Mouse (Mus musculus) kidney, embryonic 15.5 days (tissue): ENCODE data around the gene Rplp2. TPM values are rescaled to one million over a fixed set of nuclear protein-coding genes. Genes with fewer than 3 reads are reported as not detected.
A peak's percentile ranks its signal among the peaks of the same experiment; 100 is the strongest.

Experiments
- ATAC-seq: fragments of 200-750 bp; cut with Nextera tagmentation; replicated peaks from 2 replicates; pipeline ENCODE4 v1.8.0; 2017; ENCODE audit warnings: moderate TSS enrichment; ENCODE audit not compliant: low FRiP score
- H3K27ac ChIP-seq: fragments of 300-500 bp; sonication (generic); 2 replicates; pipeline ENCODE4 v1.5.1; 2015; ENCODE audit warnings: mild to moderate bottlenecking, inconsistent platforms
- H3K27me3 ChIP-seq: fragments of 300-500 bp; sonication (generic); 2 replicates; pipeline ENCODE4 v1.6.1; 2015; ENCODE audit warnings: inconsistent platforms
- H3K36me3 ChIP-seq: fragments of 300-500 bp; sonication (generic); 2 replicates; pipeline ENCODE4 v1.6.1; 2015; ENCODE audit warnings: inconsistent platforms
- H3K4me1 ChIP-seq: fragments of 300-500 bp; sonication (generic); 2 replicates; pipeline ENCODE4 v1.6.1; 2015; ENCODE audit warnings: inconsistent platforms
- H3K4me2 ChIP-seq: fragments of 300-500 bp; sonication (generic); 2 replicates; pipeline ENCODE4 v1.6.1; 2015; ENCODE audit warnings: moderate library complexity, mild to moderate bottlenecking, inconsistent platforms
- H3K4me3 ChIP-seq: fragments of 300-500 bp; sonication (generic); replicated peaks from 2 replicates; pipeline ENCODE4 v1.5.1; 2015; ENCODE audit warnings: mild to moderate bottlenecking, inconsistent platforms
- H3K9ac ChIP-seq: fragments of 300-500 bp; sonication (generic); 2 replicates; pipeline ENCODE4 v1.6.1; 2015; ENCODE audit warnings: mild to moderate bottlenecking, inconsistent platforms
- H3K9me3 ChIP-seq: fragments of 300-500 bp; sonication (generic); replicated peaks from 2 replicates; pipeline ENCODE4 v1.6.1; 2016; ENCODE audit warnings: inconsistent platforms
- WGBS: fragments of 180-500 bp; shearing (Covaris S2); methylation state at CpG from one replicate; pipeline ENCODE4 v1.1.7; 2015; ENCODE audit warnings: mixed read lengths; 5-methylcytosine and 5-hydroxymethylcytosine counted together
- polyA plus RNA-seq: library from polyadenylated mRNA; unstranded; fragments of >200 nt; fragmentation: Nextera tagmentation; extraction: Ambion mirVana; gene quantifications from 2 replicates; pipeline ENCODE4 v1.2.1, GENCODE M21; 2015

Rplp2 gene
- polyA plus RNA-seq, 1 experiment from 2014 or later, result 1,339 TPM

DNA sequence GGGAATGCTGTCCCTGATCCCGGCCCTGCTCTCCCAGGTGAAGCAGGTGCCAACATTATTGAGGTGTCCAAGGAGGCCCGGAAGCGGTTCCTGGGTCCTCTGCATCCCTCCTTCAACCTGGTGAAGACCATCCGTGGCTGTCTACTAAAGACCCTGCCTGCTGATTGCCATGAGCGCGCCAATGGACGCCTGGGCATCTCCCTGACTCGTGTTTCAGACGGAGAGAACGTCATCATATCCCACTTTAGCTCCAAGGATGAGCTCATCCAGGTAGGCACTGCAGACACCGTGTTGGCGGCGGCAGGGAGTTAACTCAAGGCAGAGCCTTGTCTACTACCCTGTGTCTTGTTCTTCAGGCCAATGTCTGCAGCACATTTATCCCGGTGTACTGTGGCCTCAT, 10.1 kb downstream of the Rplp2 start:
- peaks cover 21% of the 10 kb centered on the region for H3K27me3 ChIP-seq
- no peak overlapping the region for H3K4me2 ChIP-seq
- no peak overlapping the region for H3K27ac ChIP-seq
- ATAC-seq, result no peak
- H3K36me3 ChIP-seq, result peaks cover 20% of the 10 kb centered on the region
- WGBS, result 94% methylated on average over 14 of the region's 14 CpGs
- H3K9me3 ChIP-seq, result no peaks in the 10 kb centered on the region
- no peak overlapping the region for H3K4me3 ChIP-seq
- H3K4me1 ChIP-seq, result peaks cover 58% of the 10 kb centered on the region
- H3K9ac ChIP-seq, result no peak overlapping the region

DNA sequence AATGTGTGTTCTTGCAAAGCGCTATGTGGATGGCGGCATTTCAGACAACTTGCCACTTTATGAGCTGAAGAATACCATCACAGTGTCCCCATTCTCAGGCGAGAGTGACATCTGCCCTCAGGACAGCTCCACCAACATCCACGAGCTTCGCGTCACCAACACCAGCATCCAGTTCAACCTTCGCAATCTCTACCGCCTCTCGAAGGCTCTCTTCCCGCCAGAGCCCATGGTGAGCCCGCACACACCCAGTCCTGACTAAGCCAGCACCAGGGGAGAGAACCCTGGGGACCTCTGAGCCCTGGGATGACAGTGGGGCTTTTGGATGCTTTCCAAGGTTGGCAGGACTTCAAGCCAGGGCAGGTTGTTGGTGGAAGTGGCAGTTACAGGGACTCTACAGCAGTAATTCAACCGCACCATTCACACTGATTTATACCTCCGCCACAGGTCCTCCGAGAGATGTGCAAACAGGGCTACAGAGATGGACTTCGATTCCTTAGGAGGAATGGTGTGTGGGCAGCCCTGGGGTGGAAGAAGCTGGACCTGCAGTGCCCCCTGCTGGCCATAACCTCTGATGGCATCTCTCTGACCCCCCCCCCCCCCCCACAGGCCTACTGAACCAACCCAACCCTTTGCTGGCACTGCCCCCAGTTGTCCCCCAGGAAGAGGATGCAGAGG, 11.0 kb downstream of the Rplp2 start:
- 76% methylated on average over 15 of the region's 15 CpGs for WGBS
- no peak overlapping the region for H3K4me2 ChIP-seq
- no peak overlapping the region for H3K9ac ChIP-seq
- H3K4me3 ChIP-seq, result no peak overlapping the region
- H3K27me3 ChIP-seq, result peaks cover 30% of the 10 kb centered on the region
- peaks cover 66% of the 10 kb centered on the region for H3K4me1 ChIP-seq
- ATAC-seq, result no peak
- no peaks in the 10 kb centered on the region for H3K9me3 ChIP-seq
- no peak overlapping the region for H3K27ac ChIP-seq
- peaks cover 17% of the 10 kb centered on the region for H3K36me3 ChIP-seq

DNA sequence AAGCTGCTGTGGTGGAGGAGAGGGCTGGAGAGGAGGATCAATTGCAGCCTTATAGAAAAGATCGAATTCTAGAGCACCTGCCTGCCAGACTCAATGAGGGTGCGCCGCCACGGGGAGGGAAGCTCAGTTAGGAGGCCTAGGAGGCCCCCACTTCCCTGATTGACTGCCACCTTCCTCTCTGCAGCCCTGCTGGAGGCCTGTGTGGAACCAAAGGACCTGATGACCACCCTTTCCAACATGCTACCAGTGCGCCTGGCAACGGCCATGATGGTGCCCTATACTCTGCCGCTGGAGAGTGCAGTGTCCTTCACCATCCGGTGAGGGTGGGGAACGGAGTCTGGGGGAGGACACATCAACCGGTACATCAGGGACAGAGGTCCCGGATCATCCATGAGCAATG, 11.5 kb downstream of the Rplp2 start:
- H3K4me1 ChIP-seq, result peaks cover 72% of the 10 kb centered on the region
- no peak overlapping the region for H3K27ac ChIP-seq
- WGBS, result 92% methylated on average over 11 of the region's 11 CpGs
- no peak for ATAC-seq
- H3K4me3 ChIP-seq, result no peak overlapping the region
- H3K4me2 ChIP-seq, result no peak overlapping the region
- peaks cover 35% of the 10 kb centered on the region for H3K27me3 ChIP-seq
- peaks cover 17% of the 10 kb centered on the region for H3K36me3 ChIP-seq
- H3K9me3 ChIP-seq, result no peaks in the 10 kb centered on the region
- H3K9ac ChIP-seq, result no peak overlapping the region

DNA sequence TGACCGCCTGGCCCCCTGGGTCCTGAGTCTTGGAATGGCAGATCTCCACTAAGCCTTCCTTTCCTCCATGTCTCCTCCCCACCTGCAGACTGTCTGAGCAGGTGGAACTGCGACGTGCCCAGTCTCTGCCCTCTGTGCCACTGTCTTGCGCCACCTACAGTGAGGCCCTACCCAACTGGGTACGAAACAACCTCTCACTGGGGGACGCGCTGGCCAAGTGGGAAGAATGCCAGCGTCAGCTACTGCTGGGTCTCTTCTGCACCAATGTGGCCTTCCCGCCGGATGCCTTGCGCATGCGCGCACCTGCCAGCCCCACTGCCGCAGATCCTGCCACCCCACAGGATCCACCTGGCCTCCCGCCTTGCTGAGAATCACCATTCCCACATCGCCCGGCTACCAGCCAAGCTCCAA, 12.1 kb downstream of the Rplp2 start:
- H3K27ac ChIP-seq, result no peak overlapping the region

DNA sequence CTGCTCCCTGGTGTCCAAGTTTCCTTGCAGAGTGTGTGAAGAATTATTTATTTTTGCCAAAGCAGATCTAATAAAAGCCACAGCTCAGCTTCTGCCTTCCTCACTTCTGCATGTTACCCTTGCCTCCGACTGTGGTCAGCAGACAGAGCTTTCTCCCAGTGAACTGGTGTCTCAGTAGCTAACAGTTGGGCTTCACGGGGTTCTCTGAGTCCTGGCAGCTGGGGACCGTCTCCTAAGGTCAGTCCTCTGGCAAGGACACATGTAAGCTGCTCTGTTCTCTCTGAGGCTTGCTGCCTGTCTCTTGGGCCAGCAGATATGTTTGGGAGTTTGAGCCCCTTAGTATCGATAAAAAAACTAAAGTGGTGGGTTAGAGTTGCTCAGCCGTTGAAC, 12.8 kb downstream of the Rplp2 start:
- WGBS, result 59% methylated on average over 5 of the region's 5 CpGs
- Histone ChIP-seq H3K27me3 (peaks cover 49% of the 10 kb centered on the region), H3K36me3 (peaks cover 17% of the 10 kb centered on the region), H3K4me2 (no peak overlapping the region), H3K4me1 (peaks cover 78% of the 10 kb centered on the region), H3K4me3 (no peak overlapping the region), H3K9me3 (no peaks in the 10 kb centered on the region), H3K9ac (no peak overlapping the region), H3K27ac (no peak overlapping the region)
- no peak for ATAC-seq

More for the DNA sequence above, 12.1 kb downstream of the Rplp2 start:
- Histone ChIP-seq H3K36me3 (peaks cover 17% of the 10 kb centered on the region), H3K4me2 (no peak overlapping the region), H3K4me3 (no peak overlapping the region), H3K4me1 (peaks cover 77% of the 10 kb centered on the region), H3K27me3 (peaks cover 42% of the 10 kb centered on the region), H3K9ac (no peak overlapping the region), H3K9me3 (no peaks in the 10 kb centered on the region)
- no peak for ATAC-seq
- 90% methylated on average over 17 of the region's 17 CpGs for WGBS

DNA sequence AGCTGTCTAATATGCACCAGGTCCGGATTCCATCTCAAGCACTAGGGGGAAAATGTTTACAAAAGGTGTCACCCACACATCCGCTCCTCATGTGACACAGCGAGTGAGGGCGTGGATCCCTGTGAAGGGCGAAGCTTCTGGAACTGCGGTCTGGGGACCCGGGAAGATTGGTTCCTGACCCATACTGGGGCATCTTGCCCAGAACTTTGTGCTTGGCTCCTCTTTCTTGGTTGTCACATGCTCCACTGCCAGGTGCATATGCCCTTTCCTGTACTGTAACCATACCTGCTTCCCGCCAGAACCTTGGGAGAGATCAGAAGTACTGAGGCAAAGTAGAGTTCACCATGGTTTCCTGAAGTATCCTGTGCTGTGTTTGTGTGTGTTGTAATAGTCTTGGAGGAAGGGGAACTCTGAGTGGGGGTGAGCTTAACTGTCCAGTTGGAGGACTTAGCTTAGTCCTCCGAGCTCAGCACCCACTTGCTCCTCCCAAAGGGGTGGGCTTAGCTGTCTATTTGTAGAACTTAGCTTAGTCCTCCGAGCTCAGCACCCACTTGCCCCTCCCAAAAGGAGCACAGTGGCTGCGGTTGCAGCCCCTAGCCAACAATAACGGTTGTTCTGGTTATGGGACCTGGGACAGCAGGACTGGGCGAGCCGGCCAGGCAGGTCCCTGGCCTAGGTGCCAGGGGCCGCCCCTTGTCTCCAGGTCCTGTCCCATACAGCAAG, 13.4 kb downstream of the Rplp2 start, which contains the start of gene Cracr2b:
Gene Cracr2b (plus strand): TSS at position 704 of the 723 bp plus-strand sequence.
- H3K4me3 ChIP-seq, result peak within 1 kb of the TSS; percentile 56
- WGBS, result 72% methylated on average over 15 of the region's 15 CpGs
- H3K9ac ChIP-seq, result peak within 1 kb of the TSS; percentile 46
- H3K36me3 ChIP-seq, result peaks cover 17% of the 10 kb centered on the region
- H3K9me3 ChIP-seq, result no peaks in the 10 kb centered on the region
- peak within 1 kb of the TSS; percentile 97 for H3K4me2 ChIP-seq
- peaks cover 80% of the 10 kb centered on the region for H3K4me1 ChIP-seq
- peaks cover 54% of the 10 kb centered on the region for H3K27me3 ChIP-seq
- no peak for ATAC-seq
- no peak within 1 kb of the TSS for H3K27ac ChIP-seq

DNA sequence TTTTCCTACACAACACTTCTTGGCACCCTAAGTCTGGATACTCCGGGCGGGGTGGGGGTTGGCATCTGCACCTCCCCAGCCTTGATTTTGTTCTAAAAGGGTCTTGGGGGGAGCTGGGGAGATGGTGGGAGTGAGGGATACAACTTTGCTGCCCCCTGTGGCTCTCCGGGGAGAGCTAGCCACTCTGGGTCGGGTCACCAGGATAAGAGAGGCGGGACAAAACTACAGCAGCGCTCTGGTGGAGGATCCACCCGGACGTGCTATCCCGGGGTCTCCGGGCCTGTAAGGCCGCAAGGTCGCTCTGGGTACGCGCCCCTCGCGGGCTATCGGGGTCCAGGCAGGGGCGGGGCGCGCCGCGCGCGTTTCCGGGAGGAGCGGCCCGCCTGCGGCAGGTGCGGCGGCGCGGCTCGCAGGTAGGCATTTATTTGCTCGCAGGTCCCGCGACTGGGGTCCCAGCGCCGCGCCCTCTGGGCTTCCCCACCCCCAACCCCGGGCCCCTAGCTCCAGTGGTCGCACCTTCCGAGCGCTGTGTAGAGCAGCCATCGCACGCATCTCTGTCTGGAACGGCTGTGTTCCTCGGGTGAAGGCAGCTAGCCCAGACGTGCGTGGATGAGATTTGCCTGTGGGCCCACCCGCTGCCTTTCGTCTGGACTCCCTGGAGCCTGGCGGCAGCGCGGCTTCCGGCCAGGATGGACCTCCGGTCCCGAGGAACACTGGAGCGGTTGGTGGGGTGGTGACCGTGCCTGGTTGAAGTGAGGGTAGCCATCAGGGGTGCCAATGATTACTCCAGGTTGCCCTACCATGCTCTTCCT, 14.6 kb downstream of the Rplp2 start:
- ATAC-seq, result no peak
- no peak overlapping the region for H3K27ac ChIP-seq
- 2% methylated on average over 57 of the region's 59 CpGs for WGBS
- H3K36me3 ChIP-seq, result peaks cover 17% of the 10 kb centered on the region
- H3K27me3 ChIP-seq, result peaks cover 60% of the 10 kb centered on the region
- no peaks in the 10 kb centered on the region for H3K9me3 ChIP-seq
- H3K9ac ChIP-seq, result peak overlapping the region; percentile 46
- peak overlapping the region; percentile 97 for H3K4me2 ChIP-seq
- H3K4me1 ChIP-seq, result peaks cover 78% of the 10 kb centered on the region
- peak overlapping the region; percentile 56 for H3K4me3 ChIP-seq

DNA sequence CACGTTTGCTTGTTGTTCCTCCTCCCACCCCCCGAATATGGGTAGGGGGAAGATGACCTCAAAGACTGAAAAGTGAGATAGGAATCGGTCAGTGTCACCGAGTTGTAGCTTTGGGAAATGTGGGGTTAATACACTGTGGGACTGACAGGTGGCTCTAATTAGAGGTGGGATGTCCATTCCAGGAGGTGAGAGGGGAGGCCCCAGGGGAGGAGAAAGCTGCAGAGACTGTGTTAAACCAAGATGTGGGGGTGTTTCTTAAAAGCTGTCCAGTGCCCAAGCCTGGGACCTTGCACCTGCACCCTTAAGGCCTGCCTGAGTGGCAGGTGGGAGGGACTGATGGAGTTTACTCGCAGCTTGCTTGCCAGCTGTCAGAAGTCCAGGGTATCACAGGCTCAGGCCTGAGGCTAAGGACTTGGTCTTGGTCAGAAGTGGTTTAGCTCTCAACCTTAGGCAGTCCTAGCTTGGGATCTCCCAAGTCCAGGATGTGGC, 15.2 kb downstream of the Rplp2 start:
- WGBS, result 11% methylated on average over 5 of the region's 5 CpGs
- H3K36me3 ChIP-seq, result peaks cover 17% of the 10 kb centered on the region
- H3K9ac ChIP-seq, result peak overlapping the region; percentile 46; the same call in 1 of the 2 replicates
- peaks cover 81% of the 10 kb centered on the region for H3K4me1 ChIP-seq
- H3K27ac ChIP-seq, result no peak overlapping the region
- no peak for ATAC-seq
- H3K4me3 ChIP-seq, result peak overlapping the region; percentile 56
- peak overlapping the region; percentile 97 for H3K4me2 ChIP-seq
- peaks cover 60% of the 10 kb centered on the region for H3K27me3 ChIP-seq
- no peaks in the 10 kb centered on the region for H3K9me3 ChIP-seq

DNA sequence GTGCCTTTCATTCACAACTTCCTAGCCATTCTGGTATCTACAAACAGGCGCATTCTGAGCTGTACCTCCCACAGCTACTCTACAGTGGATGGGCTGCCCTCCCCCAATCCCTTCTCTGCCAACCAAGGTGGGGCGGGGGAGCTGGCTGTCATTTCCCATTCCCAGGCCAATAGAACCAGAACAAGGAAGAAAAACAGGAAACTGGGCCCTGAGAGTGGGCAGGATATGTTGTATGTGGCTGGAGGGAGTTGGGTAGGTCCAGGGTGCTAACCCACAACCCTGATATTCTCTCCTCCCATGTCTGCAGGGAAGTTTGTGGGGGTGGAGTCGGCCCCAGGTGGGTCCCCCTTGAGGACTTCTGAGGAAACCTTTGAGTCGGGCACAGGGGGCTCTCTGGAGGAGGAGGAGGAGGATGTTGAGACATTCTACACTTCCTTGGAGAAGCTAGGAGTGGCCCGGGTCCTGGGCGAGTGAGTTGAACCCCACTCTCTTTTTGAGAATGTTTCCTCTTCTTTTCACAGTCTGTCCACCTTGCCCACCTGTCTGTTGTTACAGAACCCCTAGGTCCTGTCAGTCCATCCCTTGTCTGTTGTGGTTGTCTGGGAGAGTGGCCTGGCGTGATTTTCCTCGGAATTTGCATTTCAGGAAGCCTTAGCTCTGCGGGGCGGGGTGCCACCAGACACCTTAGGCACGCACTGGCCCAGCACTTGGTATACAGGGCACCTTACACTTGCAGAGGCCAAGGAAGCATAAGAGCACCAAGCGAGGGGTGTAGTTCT, 16.8 kb downstream of the Rplp2 start:
- peak overlapping the region; percentile 49 for H3K4me2 ChIP-seq
- 37% methylated on average over 12 of the region's 12 CpGs for WGBS
- H3K9ac ChIP-seq, result 0 out of 2 replicates have a peak overlapping the region, but pooled peaks have one; percentile 21
- peak overlapping the region; percentile 24 for H3K4me3 ChIP-seq
- no peak for ATAC-seq
- peak overlapping the region; percentile 45; the same call in 1 of the 2 replicates for H3K27ac ChIP-seq
- H3K4me1 ChIP-seq, result peaks cover 90% of the 10 kb centered on the region
- peaks cover 8% of the 10 kb centered on the region; the same call in 1 of the 2 replicates for H3K36me3 ChIP-seq
- no peaks in the 10 kb centered on the region for H3K9me3 ChIP-seq
- peaks cover 60% of the 10 kb centered on the region for H3K27me3 ChIP-seq

DNA sequence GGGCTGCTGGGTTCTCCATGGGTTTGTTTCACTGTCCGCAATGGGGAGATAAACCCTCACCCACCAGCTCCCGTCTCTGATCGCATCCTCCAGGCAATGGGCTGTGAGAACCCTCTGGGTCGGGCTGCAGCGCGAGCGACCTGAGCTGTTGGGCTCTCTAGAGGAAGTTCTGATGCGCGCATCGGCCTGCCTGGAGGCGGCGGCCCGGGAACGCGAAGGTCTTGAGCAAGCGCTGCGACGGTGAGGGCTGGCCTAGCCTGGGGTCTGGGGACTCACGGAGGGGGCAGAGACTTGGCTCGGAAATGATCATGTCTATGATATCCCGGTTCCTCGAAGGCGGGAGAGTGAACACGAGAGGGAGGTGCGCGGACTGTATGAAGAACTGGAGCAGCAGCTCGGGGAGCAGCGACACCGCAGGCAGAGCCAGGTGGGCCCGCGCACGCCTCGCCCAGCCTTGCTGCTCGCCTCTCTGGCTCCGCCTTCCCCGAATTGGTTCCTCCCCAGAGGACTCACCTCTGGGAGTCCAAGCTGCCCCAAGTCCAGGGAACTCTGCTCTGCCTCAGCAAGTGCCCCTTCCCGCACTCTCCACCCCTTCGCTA, 17.5 kb downstream of the Rplp2 start:
- no peak overlapping the region for H3K27ac ChIP-seq
- no peaks in the 10 kb centered on the region for H3K9me3 ChIP-seq
- peak overlapping the region; percentile 49 for H3K4me2 ChIP-seq
- 7% methylated on average over 38 of the region's 38 CpGs for WGBS
- ATAC-seq, result no peak
- 0 out of 2 replicates have a peak overlapping the region, but pooled peaks have one; percentile 21 for H3K9ac ChIP-seq
- H3K36me3 ChIP-seq, result peaks cover 5% of the 10 kb centered on the region; the same call in 1 of the 2 replicates
- peak overlapping the region; percentile 24 for H3K4me3 ChIP-seq
- peaks cover 94% of the 10 kb centered on the region for H3K4me1 ChIP-seq
- peaks cover 60% of the 10 kb centered on the region for H3K27me3 ChIP-seq
